Mouse (Mus musculus) Patski (cell line): Measurements from ENCODE around the gene Adgrf5. TPM values are rescaled to one million over a fixed set of nuclear protein-coding genes. Genes with fewer than 3 reads are reported as not detected.

Experiments used
- ATAC-seq: fragments of 100-300 bp; one replicate; pipeline ENCODE4 v1.8.0; 2021
- CTCF ChIA-PET: fragments of 350-600 bp; sonication (Branson Sonifier 250); formaldehyde crosslinking; loops from one replicate; lab custom pipeline; 2022; ENCODE audit warnings: inconsistent platforms; lab: Charles Lee
- POLR2A ChIA-PET: fragments of 350-600 bp; sonication (Branson Sonifier 250); formaldehyde crosslinking; loops from one replicate; lab custom pipeline; 2022; ENCODE audit warnings: antibody characterized with exemption, inconsistent platforms; lab: Charles Lee
- DNase-seq: peaks from one replicate; pipeline ENCODE4 v3.0.0-alpha.2; 2011; ENCODE audit warnings: low read depth, low spot score
- H3K27me3 ChIP-seq: fragments of 371-371 bp; one replicate; pipeline ENCODE4 v1.5.1; 2021
- CTCF ChIP-seq: fragments of 100-300 bp; IDR thresholded peaks from one replicate; pipeline ENCODE4 v1.5.1; 2021
- in situ Hi-C: fragments of 300-500 bp; cut with MboI; formaldehyde crosslinking; loops from 3 replicates; pipeline ENCODE4 v1.11.1; 2018; ENCODE audit warnings: low pct_unique_long_range_greater_than_20kb, mixed read lengths
- polyA plus RNA-seq: library from polyadenylated mRNA; unstranded; gene quantifications from one replicate; pipeline ENCODE4 v1.2.3, GENCODE M21; 2021

Gene Adgrf5
- 0.96 TPM for polyA plus RNA-seq

DNA sequence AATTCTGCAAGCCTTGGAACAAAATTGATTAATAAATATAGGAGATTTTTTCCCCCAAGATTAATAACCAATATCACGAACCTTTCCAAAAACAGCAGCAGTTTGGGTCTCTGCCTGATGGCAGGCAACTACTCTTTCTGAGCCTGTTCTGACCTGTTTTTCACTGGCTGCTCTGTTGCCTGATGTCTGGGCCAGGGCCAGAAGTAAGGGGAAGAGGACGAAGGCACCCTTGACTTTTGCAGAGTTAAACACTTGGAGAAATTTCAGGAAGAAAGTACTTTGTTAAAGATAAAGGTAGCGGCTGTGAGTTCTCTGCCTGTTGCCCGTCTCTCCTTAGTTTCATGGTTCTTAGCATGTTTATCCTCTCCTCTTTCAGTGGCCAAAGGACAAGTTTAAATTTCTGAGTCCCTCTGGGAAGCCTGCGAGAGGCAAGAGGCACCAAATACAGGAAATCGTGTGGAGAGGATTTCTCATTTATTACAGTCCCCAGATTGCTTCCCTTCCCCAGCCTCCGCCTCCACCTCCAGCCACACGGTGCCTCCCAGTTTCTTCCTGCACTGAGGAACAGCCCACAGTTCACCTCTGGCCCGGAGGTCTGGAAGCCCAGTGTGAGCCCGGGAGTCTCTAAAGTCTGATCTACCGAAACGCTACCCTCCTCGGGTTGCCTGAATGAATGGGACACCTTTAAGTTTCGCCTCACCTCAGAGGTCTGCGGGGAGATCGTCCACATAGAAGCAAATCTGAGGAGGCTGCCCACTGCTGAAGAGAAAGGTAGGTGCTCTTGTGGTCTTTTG is at the start of gene Adgrf5:
Adgrf5 (plus strand) TSS at position 626 of the 794 bp plus-strand sequence.
- DNase-seq (no peak), ATAC-seq (no peak)
- ChIA-PET CTCF (interaction anchor here (1.0 kb wide), 1 partner anchor 13 kb away, joined by 3 read pairs; no protein-coding TSS in a partner anchor), POLR2A (no interaction called here)
- in situ Hi-C loops = no loop called here
- TF ChIP-seq CTCF = no peak
- H3K27me3 ChIP-seq = peaks cover 5% of the 10 kb centered on the region

DNA sequence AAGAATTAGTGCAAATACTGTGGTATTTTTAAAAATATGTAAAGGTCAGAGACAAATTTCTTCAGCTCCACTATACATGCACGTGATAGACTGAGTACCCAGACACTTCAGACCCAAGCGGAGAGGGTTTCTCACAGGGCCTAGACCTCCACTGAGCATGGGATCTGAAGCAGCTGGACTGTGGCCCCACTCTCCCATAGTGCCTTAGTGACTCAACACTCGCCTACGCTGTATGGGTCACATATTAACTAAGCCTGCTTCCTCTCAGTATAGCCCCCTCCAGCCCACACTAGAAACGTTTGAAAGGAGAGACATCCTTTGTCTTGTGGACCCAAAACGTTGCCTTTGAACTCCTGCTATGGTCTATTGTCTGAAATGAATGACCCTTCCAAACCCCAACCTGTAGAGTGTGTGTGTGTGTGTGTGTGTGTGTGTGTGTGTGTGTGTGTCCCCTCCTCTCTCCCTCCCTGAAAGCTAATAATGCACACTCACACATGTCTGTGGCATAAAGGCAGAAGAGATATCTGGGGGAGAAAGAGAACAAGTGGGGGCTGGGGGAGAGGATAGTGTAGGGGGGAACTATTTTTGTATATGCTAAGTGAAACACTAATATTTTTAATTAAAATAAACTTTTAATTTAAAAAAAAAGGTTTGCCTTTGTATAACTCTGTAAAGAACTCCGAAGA is 34.1 kb upstream of the Adgrf5 start:
- POLR2A ChIA-PET = interaction anchor here (0.6 to 0.9 kb wide), 2 partner anchors 60 to 131 kb away, joined by 3 to 4 read pairs; no protein-coding TSS in a partner anchor
- peak; percentile 66 for ATAC-seq
- no peaks in the 10 kb centered on the region for H3K27me3 ChIP-seq
- DNase-seq = peak; percentile 55
- no peak for TF ChIP-seq CTCF
- CTCF ChIA-PET = interaction anchor here (1.0 to 5.3 kb wide), 14 partner anchors 11 to 285 kb away, joined by 3 to 73 read pairs (median 4); no protein-coding TSS in a partner anchor
- in situ Hi-C loops = loop anchor here (5.0 to 10.0 kb wide), 4 partner anchors 59 to 311 kb away; partner anchors contain the start of gene Tnfrsf21

DNA sequence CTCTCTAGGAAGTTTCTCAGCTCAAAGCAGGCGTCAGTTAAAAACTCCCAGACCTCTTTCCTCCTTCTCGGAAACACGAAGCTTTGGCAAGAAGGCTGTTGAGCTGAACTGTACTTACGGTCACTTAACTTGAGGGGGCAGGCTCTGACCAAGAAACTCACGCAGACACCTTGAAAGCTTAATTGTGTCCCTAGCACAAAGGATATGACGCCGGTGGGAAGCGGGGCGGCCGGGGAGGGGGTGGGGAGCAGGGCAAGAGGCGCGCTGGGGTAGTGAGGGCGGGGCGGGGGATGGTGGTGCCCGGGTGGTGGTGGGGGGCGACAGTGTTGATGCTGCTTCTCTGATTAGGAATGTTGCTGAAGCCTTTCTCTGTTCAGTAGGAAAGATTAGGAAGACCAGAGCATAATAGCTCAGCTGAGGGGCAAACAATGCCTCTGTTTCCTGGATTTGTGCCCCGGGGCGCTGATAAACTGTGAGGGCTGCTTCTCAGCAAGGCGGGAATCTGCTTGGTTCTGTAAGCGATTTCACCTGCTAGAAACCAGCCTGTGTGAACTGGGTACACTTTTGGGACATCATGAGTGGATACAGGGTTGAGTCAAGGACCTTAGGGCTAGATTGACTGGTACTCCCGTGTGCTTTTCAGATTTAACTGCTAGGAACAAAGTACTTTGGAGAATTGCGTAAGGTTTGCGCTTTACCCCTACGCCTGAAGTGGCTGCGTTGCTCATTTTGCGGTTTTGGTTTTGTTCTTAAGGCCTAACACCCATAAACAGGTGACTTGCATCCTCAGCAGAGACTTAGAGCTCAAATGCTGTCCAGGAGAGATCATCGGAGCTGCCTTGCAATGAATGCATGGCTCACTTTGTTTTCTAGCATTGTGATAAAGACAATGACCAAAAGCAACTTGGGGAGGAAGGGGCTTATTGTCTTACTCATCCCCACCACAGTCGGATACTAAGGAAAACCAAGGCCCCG is 33.2 kb upstream of the Adgrf5 start:
- in situ Hi-C loops = loop anchor here (5.0 to 10.0 kb wide), 4 partner anchors 60 to 312 kb away; partner anchors contain the start of gene Tnfrsf21
- TF ChIP-seq CTCF = peak; percentile 76
- H3K27me3 ChIP-seq = no peaks in the 10 kb centered on the region
- CTCF ChIA-PET = interaction anchor here (1.0 to 5.3 kb wide), 14 partner anchors 15 to 284 kb away, joined by 3 to 73 read pairs (median 4); no protein-coding TSS in a partner anchor
- POLR2A ChIA-PET = interaction anchor here (0.9 kb wide), 1 partner anchor 61 kb away, joined by 3 read pairs; no protein-coding TSS in a partner anchor
- peak; percentile 51 for DNase-seq
- ATAC-seq = peak; percentile 72

GRCm38 (mm10) chr17:43327810-43328209 is 32.4 kb upstream of the Adgrf5 start:
- H3K27me3 ChIP-seq = no peaks in the 10 kb centered on the region
- in situ Hi-C loops = loop anchor here (5.0 to 10.0 kb wide), 4 partner anchors 61 to 313 kb away; partner anchors contain the start of gene Tnfrsf21
- ChIA-PET CTCF (interaction anchor here (1.0 to 5.3 kb wide), 6 partner anchors 19 to 270 kb away, joined by 3 to 73 read pairs (median 6); no protein-coding TSS in a partner anchor), POLR2A (interaction anchor here (0.6 kb wide), 1 partner anchor 62 kb away, joined by 5 read pairs; no protein-coding TSS in a partner anchor)
- ATAC-seq (no peak), DNase-seq (no peak)
- TF ChIP-seq CTCF = no peak

DNA sequence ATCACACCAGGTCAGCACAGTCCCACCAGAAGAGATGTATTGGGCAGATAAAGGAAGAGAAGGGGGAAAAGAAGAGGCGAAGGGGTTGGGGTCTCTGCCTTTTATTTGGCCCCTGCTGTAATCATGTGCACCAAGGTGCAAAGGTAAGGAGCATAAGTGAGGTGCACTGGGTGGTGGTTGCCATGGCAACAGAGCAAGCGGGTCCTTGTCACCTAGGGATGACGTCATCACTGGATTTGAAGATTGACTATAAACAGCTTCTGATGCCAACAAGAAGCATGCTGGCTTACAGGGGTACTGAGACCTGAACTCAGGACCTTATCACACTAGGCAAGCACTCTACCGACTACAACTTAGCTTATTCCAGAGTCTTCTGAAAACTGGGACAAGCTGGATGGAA is 31.0 kb upstream of the Adgrf5 start:
- CTCF ChIA-PET = interaction anchor here (1.0 to 1.6 kb wide), 4 partner anchors 9 to 132 kb away, joined by 3 to 5 read pairs (median 4); no protein-coding TSS in a partner anchor
- no peaks in the 10 kb centered on the region for H3K27me3 ChIP-seq
- POLR2A ChIA-PET = no interaction called here
- no peak for DNase-seq
- ATAC-seq = no peak
- in situ Hi-C loops = loop anchor here (5.0 to 10.0 kb wide), 4 partner anchors 62 to 314 kb away; partner anchors contain the start of gene Tnfrsf21
- TF ChIP-seq CTCF = no peak

DNA sequence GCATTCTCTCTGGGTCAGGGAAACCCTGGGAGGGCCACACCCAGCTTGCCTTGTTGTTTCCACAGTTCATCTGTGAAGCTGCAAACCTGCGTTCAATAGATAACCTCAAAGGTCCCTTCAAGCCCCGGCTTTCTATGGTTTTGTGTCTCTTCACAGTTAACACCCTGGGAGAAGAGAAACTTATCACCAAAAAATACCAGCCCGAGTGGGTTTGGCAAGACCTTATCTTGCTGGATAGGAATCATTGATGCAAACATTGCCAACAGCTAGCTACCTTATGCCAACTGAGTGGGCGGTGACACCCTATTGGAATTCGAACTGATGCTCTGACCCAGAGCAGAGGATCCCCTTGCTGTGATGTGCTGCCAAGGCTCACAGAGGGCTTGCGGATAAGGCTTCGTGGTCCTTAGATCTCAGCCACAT is 30.5 kb upstream of the Adgrf5 start:
- in situ Hi-C loops = loop anchor here (5.0 to 10.0 kb wide), 4 partner anchors 62 to 315 kb away; partner anchors contain the start of gene Tnfrsf21
- ChIA-PET CTCF (interaction anchor here (1.0 to 1.6 kb wide), 4 partner anchors 9 to 131 kb away, joined by 3 to 5 read pairs (median 4); no protein-coding TSS in a partner anchor), POLR2A (no interaction called here)
- no peak for ATAC-seq
- TF ChIP-seq CTCF = no peak
- H3K27me3 ChIP-seq = no peaks in the 10 kb centered on the region
- DNase-seq = no peak

GRCm38 (mm10) chr17:43332686-43333085 is 27.6 kb upstream of the Adgrf5 start:
- ChIA-PET POLR2A (no interaction called here), CTCF (no interaction called here)
- in situ Hi-C loops = no loop called here
- ATAC-seq = no peak
- H3K27me3 ChIP-seq = no peaks in the 10 kb centered on the region
- DNase-seq = no peak
- TF ChIP-seq CTCF = no peak

GRCm38 (mm10) chr17:43334074-43334473 is 26.2 kb upstream of the Adgrf5 start:
- POLR2A ChIA-PET = no interaction called here

GRCm38 (mm10) chr17:43337643-43338042 is 22.6 kb upstream of the Adgrf5 start:
- DNase-seq (no peak), ATAC-seq (no peak)
- no peak for TF ChIP-seq CTCF
- no peaks in the 10 kb centered on the region for H3K27me3 ChIP-seq
- ChIA-PET POLR2A (interaction anchor here (0.7 kb wide), 1 partner anchor 34 kb away, joined by 3 read pairs; no protein-coding TSS in a partner anchor), CTCF (interaction anchor here (1.2 kb wide), 1 partner anchor 8 kb away, joined by 5 read pairs; no protein-coding TSS in a partner anchor)
- in situ Hi-C loops = no loop called here

More at GRCm38 (mm10) chr17:43334074-43334473, 26.2 kb upstream of the Adgrf5 start:
- CTCF ChIA-PET = no interaction called here
- no peak for TF ChIP-seq CTCF
- DNase-seq (no peak), ATAC-seq (no peak)
- in situ Hi-C loops = no loop called here
- H3K27me3 ChIP-seq = no peaks in the 10 kb centered on the region
